Mouse (Mus musculus) heart, embryonic 13.5 days (tissue): Measurements from ENCODE around the gene Pxmp4. TPM values are rescaled to one million over a fixed set of nuclear protein-coding genes. Genes with fewer than 3 reads are reported as not detected.

Experiments used
- ATAC-seq: fragments of 200-750 bp; cut with Nextera tagmentation; 2 replicates; pipeline ENCODE4 v1.8.0; 2017; ENCODE audit warnings: moderate TSS enrichment; ENCODE audit not compliant: insufficient number of reproducible peaks, low FRiP score, low TSS enrichment; ENCODE audit errors: extremely low read depth
- H3K27ac ChIP-seq: fragments of 300-500 bp; sonication (generic); replicated peaks from 2 replicates; pipeline ENCODE4 v1.5.1; 2015; ENCODE audit warnings: moderate library complexity, mild to moderate bottlenecking, inconsistent platforms
- H3K27me3 ChIP-seq: fragments of 300-500 bp; sonication (generic); replicated peaks from 2 replicates; pipeline ENCODE4 v1.6.1; 2015; ENCODE audit warnings: mild to moderate bottlenecking, inconsistent platforms
- H3K36me3 ChIP-seq: fragments of 300-500 bp; sonication (generic); 2 replicates; pipeline ENCODE4 v1.6.1; 2015; ENCODE audit warnings: mild to moderate bottlenecking, inconsistent platforms
- H3K4me1 ChIP-seq: fragments of 300-500 bp; sonication (generic); 2 replicates; pipeline ENCODE4 v1.6.1; 2015; ENCODE audit warnings: inconsistent platforms
- H3K4me2 ChIP-seq: fragments of 300-500 bp; sonication (generic); 2 replicates; pipeline ENCODE4 v1.6.1; 2015; ENCODE audit warnings: inconsistent platforms, mild to moderate bottlenecking, moderate library complexity
- H3K4me3 ChIP-seq: fragments of 300-500 bp; sonication (generic); 2 replicates; pipeline ENCODE4 v1.5.1; 2015; ENCODE audit warnings: moderate library complexity, mild to moderate bottlenecking, inconsistent platforms
- H3K9ac ChIP-seq: fragments of 300-500 bp; sonication (generic); 2 replicates; pipeline ENCODE4 v1.6.1; 2015; ENCODE audit warnings: inconsistent platforms, mild to moderate bottlenecking, moderate library complexity
- H3K9me3 ChIP-seq: fragments of 300-500 bp; sonication (generic); 2 replicates; pipeline ENCODE4 v1.6.1; 2016; ENCODE audit warnings: inconsistent platforms
- WGBS: fragments of 180-500 bp; shearing (Covaris S2); methylation state at CpG from one replicate; pipeline ENCODE4 v1.1.7; 2015; ENCODE audit warnings: mixed read lengths; 5-methylcytosine and 5-hydroxymethylcytosine counted together
- polyA plus RNA-seq: library from polyadenylated mRNA; unstranded; fragments of >200 nt; fragmentation: Nextera tagmentation; extraction: Ambion mirVana; gene quantifications from 2 replicates; pipeline ENCODE4 v1.2.1, GENCODE M21; 2015

The Pxmp4 gene
- polyA plus RNA-seq, 1 experiment from 2014 or later: 25.2 TPM

GRCm38 (mm10) chr2:154570666-154571065 lies 32.8 kb downstream of the Pxmp4 start:
- no peaks in the 10 kb centered on the region for H3K27me3 ChIP-seq
- H3K4me1 ChIP-seq: peaks cover 38% of the 10 kb centered on the region
- H3K4me2 ChIP-seq: peak overlapping the region; percentile 90
- H3K4me3 ChIP-seq: no peak overlapping the region
- 63% methylated on average over 4 of the region's 4 CpGs for WGBS
- no peaks in the 10 kb centered on the region for H3K9me3 ChIP-seq
- no peak for ATAC-seq
- peak overlapping the region; percentile 79; the same call in 1 of the 2 replicates for H3K9ac ChIP-seq
- no peaks in the 10 kb centered on the region for H3K36me3 ChIP-seq
- peak overlapping the region; percentile 41; the same call in 1 of the 2 replicates for H3K27ac ChIP-seq

- no peaks in the 10 kb centered on the region for H3K36me3 ChIP-seq
- H3K4me2 ChIP-seq: peak within 1 kb of the TSS; percentile 90
- peak within 1 kb of the TSS; percentile 77 for H3K27ac ChIP-seq
- no peaks in the 10 kb centered on the region for H3K27me3 ChIP-seq
- ATAC-seq: peak; percentile 96
- peak within 1 kb of the TSS; percentile 87 for H3K9ac ChIP-seq
- under 1% methylated on average over 38 of the region's 44 CpGs for WGBS
- peaks cover 39% of the 10 kb centered on the region for H3K4me1 ChIP-seq
- H3K4me3 ChIP-seq: peak within 1 kb of the TSS; percentile 84
- no peaks in the 10 kb centered on the region for H3K9me3 ChIP-seq
Measured at GRCm38 (mm10) chr2:154569836-154570286, 33.6 kb downstream of the Pxmp4 start, which contains the start of gene E2f1. E2f1 (minus strand) TSS chr2:154569892.

- H3K9ac ChIP-seq: peak overlapping the region; percentile 87
- H3K27ac ChIP-seq: peak overlapping the region; percentile 77
- peak overlapping the region; percentile 84 for H3K4me3 ChIP-seq
- no peaks in the 10 kb centered on the region for H3K9me3 ChIP-seq
- H3K36me3 ChIP-seq: no peaks in the 10 kb centered on the region; the same call in 1 of the 2 replicates
- H3K4me2 ChIP-seq: peak overlapping the region; percentile 90
- peak; percentile 76 for ATAC-seq
- WGBS: 0% methylated on average over 63 of the region's 70 CpGs
- H3K4me1 ChIP-seq: peaks cover 39% of the 10 kb centered on the region
- H3K27me3 ChIP-seq: no peaks in the 10 kb centered on the region
Measured at GRCm38 (mm10) chr2:154569071-154569748, 34.3 kb downstream of the Pxmp4 start.

- no peaks in the 10 kb centered on the region for H3K27me3 ChIP-seq
- peak overlapping the region; percentile 84 for H3K4me3 ChIP-seq
- peaks cover 39% of the 10 kb centered on the region for H3K4me1 ChIP-seq
- ATAC-seq: no peak
- H3K4me2 ChIP-seq: peak overlapping the region; percentile 90
- H3K9ac ChIP-seq: peak overlapping the region; percentile 87
- H3K27ac ChIP-seq: peak overlapping the region; percentile 77
- no peaks in the 10 kb centered on the region for H3K9me3 ChIP-seq
- H3K36me3 ChIP-seq: peaks cover 7% of the 10 kb centered on the region
- WGBS: 20% methylated on average over 10 of the region's 10 CpGs
Measured at GRCm38 (mm10) chr2:154568329-154569070, 35.0 kb downstream of the Pxmp4 start.

GRCm38 (mm10) chr2:154567766-154568165 lies 35.7 kb downstream of the Pxmp4 start:
- no peak for ATAC-seq
- Histone ChIP-seq H3K9me3 (no peaks in the 10 kb centered on the region), H3K4me2 (peak overlapping the region; percentile 90), H3K9ac (peak overlapping the region; percentile 87), H3K27ac (peak overlapping the region; percentile 77), H3K27me3 (no peaks in the 10 kb centered on the region), H3K4me3 (peak overlapping the region; percentile 84), H3K36me3 (peaks cover 14% of the 10 kb centered on the region), H3K4me1 (peaks cover 39% of the 10 kb centered on the region)
- WGBS: 65% methylated on average over 2 of the region's 2 CpGs

GRCm38 (mm10) chr2:154566641-154567040 lies 36.9 kb downstream of the Pxmp4 start:
- Histone ChIP-seq H3K4me3 (no peak overlapping the region), H3K9ac (peak overlapping the region; percentile 9; the same call in 1 of the 2 replicates), H3K4me1 (peaks cover 39% of the 10 kb centered on the region), H3K36me3 (peaks cover 22% of the 10 kb centered on the region), H3K27me3 (no peaks in the 10 kb centered on the region), H3K9me3 (no peaks in the 10 kb centered on the region), H3K27ac (no peak overlapping the region), H3K4me2 (no peak overlapping the region)
- ATAC-seq: no peak
- WGBS: 61% methylated on average over 8 of the region's 8 CpGs

- Histone ChIP-seq H3K4me1 (peaks cover 34% of the 10 kb centered on the region), H3K9ac (0 out of 2 replicates have a peak overlapping the region, but pooled peaks have one; percentile 2), H3K27ac (no peak overlapping the region), H3K4me3 (no peak overlapping the region), H3K9me3 (no peaks in the 10 kb centered on the region), H3K27me3 (no peaks in the 10 kb centered on the region), H3K36me3 (peaks cover 33% of the 10 kb centered on the region), H3K4me2 (no peak overlapping the region)
- ATAC-seq: no peak
- 70% methylated on average over 3 of the region's 3 CpGs for WGBS
Measured at GRCm38 (mm10) chr2:154565562-154565961, 37.9 kb downstream of the Pxmp4 start.

- Histone ChIP-seq H3K27me3 (0 out of 2 replicates have a peak, but pooled peaks cover 7% of the 10 kb centered on the region), H3K36me3 (peaks cover 36% of the 10 kb centered on the region), H3K4me1 (peaks cover 38% of the 10 kb centered on the region), H3K9me3 (no peaks in the 10 kb centered on the region), H3K4me2 (no peak overlapping the region), H3K27ac (no peak overlapping the region), H3K9ac (no peak overlapping the region), H3K4me3 (no peak overlapping the region)
- no peak for ATAC-seq
- WGBS: 84% methylated on average over 22 of the region's 22 CpGs
Measured at GRCm38 (mm10) chr2:154563612-154564170, 39.8 kb downstream of the Pxmp4 start.

- H3K9ac ChIP-seq: peak within 1 kb of the TSS; percentile 37
- H3K4me3 ChIP-seq: peak within 1 kb of the TSS; percentile 35
- H3K4me1 ChIP-seq: peaks cover 40% of the 10 kb centered on the region
- ATAC-seq: no peak
- no peak within 1 kb of the TSS for H3K27ac ChIP-seq
- peaks cover 29% of the 10 kb centered on the region for H3K36me3 ChIP-seq
- peak within 1 kb of the TSS; percentile 63 for H3K4me2 ChIP-seq
- peaks cover 15% of the 10 kb centered on the region for H3K27me3 ChIP-seq
- 6% methylated on average over 34 of the region's 34 CpGs for WGBS
- no peaks in the 10 kb centered on the region for H3K9me3 ChIP-seq
Measured at GRCm38 (mm10) chr2:154558264-154559039, 45.1 kb downstream of the Pxmp4 start, which contains the start of gene Necab3. Necab3 (minus strand) TSS chr2:154558890.

GRCm38 (mm10) chr2:154557184-154557832 lies 46.2 kb downstream of the Pxmp4 start:
- H3K9ac ChIP-seq: no peak overlapping the region
- no peak overlapping the region for H3K4me2 ChIP-seq
- no peaks in the 10 kb centered on the region for H3K9me3 ChIP-seq
- no peak overlapping the region for H3K4me3 ChIP-seq
- no peak for ATAC-seq
- peaks cover 18% of the 10 kb centered on the region for H3K36me3 ChIP-seq
- 46% methylated on average over 5 of the region's 5 CpGs for WGBS
- H3K27me3 ChIP-seq: peaks cover 25% of the 10 kb centered on the region
- peaks cover 46% of the 10 kb centered on the region for H3K4me1 ChIP-seq
- no peak overlapping the region for H3K27ac ChIP-seq
